Mouse (Mus musculus): Measurements from ENCODE around the gene Sfswap. TPM values are rescaled to one million over a fixed set of nuclear protein-coding genes. Genes with fewer than 3 reads are reported as not detected.
A peak's percentile ranks its signal among the peaks of the same experiment; 100 is the strongest.

Sfswap gene
- polyA plus RNA-seq, 1 experiment, result 29.1 TPM

GRCm38 (mm10) chr5:129581015-129581414 is 80.0 kb downstream of the Sfswap start:
- Histone ChIP-seq H3ac (ENCODE audit: control insufficient read depth, insufficient read length, low read depth) (no peak overlapping the region), H3K79me2 (ENCODE audit: control insufficient read depth, insufficient read depth) (no peaks in the 10 kb centered on the region), H3K79me3 (ENCODE audit: low read depth) (no peaks in the 10 kb centered on the region), H3K36me3 (ENCODE audit: control insufficient read depth, insufficient read depth) (no peaks in the 10 kb centered on the region), H3K4me3 (ENCODE audit: insufficient read depth, poor library complexity, severe bottlenecking) (no peak overlapping the region), H3K27me3 (ENCODE audit: control insufficient read depth, insufficient read depth, insufficient read length) (peaks cover 50% of the 10 kb centered on the region)
- no peak for TF ChIP-seq FOSL1 (IDR thresholded peaks at IDR 0.05; ENCODE audit: insufficient read depth, low read length, poor library complexity, severe bottlenecking)
- no peak for TF ChIP-seq CEBPB (IDR thresholded peaks at IDR 0.05; ENCODE audit: low read depth)
- no peak for TF ChIP-seq CTCF (IDR thresholded peaks at IDR 0.05; ENCODE audit: control insufficient read depth, insufficient read depth, insufficient read length)
- TF ChIP-seq USF1 (IDR thresholded peaks at IDR 0.05; ENCODE audit: low read depth), result no peak
- no peak for TF ChIP-seq MYOG (IDR thresholded peaks at IDR 0.05; ENCODE audit: control insufficient read depth, extremely low read depth, insufficient read length)
- TF ChIP-seq MAX (IDR thresholded peaks at IDR 0.05), result no peak
- no peak for TF ChIP-seq MYOD1 (IDR thresholded peaks at IDR 0.05; ENCODE audit: control insufficient read depth, insufficient read length, low read depth)

GRCm38 (mm10) chr5:129583331-129583730 is 82.3 kb downstream of the Sfswap start:
- Histone ChIP-seq H3K36me3 (ENCODE audit: control insufficient read depth, insufficient read depth) (no peaks in the 10 kb centered on the region), H3K4me3 (ENCODE audit: insufficient read depth, poor library complexity, severe bottlenecking) (no peak overlapping the region), H3K27me3 (ENCODE audit: control insufficient read depth, insufficient read depth, insufficient read length) (peaks cover 59% of the 10 kb centered on the region), H3K79me3 (ENCODE audit: low read depth) (no peaks in the 10 kb centered on the region), H3K79me2 (ENCODE audit: control insufficient read depth, insufficient read depth) (no peaks in the 10 kb centered on the region), H3ac (ENCODE audit: control insufficient read depth, insufficient read length, low read depth) (no peak overlapping the region)
- TF ChIP-seq USF1 (IDR thresholded peaks at IDR 0.05; ENCODE audit: low read depth) (no peak), FOSL1 (IDR thresholded peaks at IDR 0.05; ENCODE audit: insufficient read depth, low read length, poor library complexity, severe bottlenecking) (no peak), MAX (IDR thresholded peaks at IDR 0.05) (no peak), MYOD1 (IDR thresholded peaks at IDR 0.05; ENCODE audit: control insufficient read depth, insufficient read length, low read depth) (no peak), CEBPB (IDR thresholded peaks at IDR 0.05; ENCODE audit: low read depth) (no peak), CTCF (IDR thresholded peaks at IDR 0.05; ENCODE audit: control insufficient read depth, insufficient read depth, insufficient read length) (no peak), MYOG (IDR thresholded peaks at IDR 0.05; ENCODE audit: control insufficient read depth, extremely low read depth, insufficient read length) (no peak)

GRCm38 (mm10) chr5:129583761-129584582 is 83.0 kb downstream of the Sfswap start, which contains the start of gene Mmp17:
Gene Mmp17 (plus strand): TSS chr5:129584169.
- Histone ChIP-seq H3K27me3 (ENCODE audit: control insufficient read depth, insufficient read depth, insufficient read length) (peaks cover 61% of the 10 kb centered on the region), H3K79me2 (ENCODE audit: control insufficient read depth, insufficient read depth) (no peaks in the 10 kb centered on the region), H3K4me3 (ENCODE audit: insufficient read depth, poor library complexity, severe bottlenecking) (peak within 1 kb of the TSS; percentile 18), H3K79me3 (ENCODE audit: low read depth) (no peaks in the 10 kb centered on the region), H3ac (ENCODE audit: control insufficient read depth, insufficient read length, low read depth) (peak within 1 kb of the TSS; percentile 46), H3K36me3 (ENCODE audit: control insufficient read depth, insufficient read depth) (no peaks in the 10 kb centered on the region)
- peak; percentile 79 for TF ChIP-seq CTCF (IDR thresholded peaks at IDR 0.05; ENCODE audit: control insufficient read depth, insufficient read depth, insufficient read length)
- no peak for TF ChIP-seq MYOD1 (IDR thresholded peaks at IDR 0.05; ENCODE audit: control insufficient read depth, insufficient read length, low read depth)

GRCm38 (mm10) chr5:129584583-129585541 is 83.8 kb downstream of the Sfswap start:
- no peaks in the 10 kb centered on the region for H3K79me3 ChIP-seq (ENCODE audit: low read depth)
- TF ChIP-seq CTCF (IDR thresholded peaks at IDR 0.05; ENCODE audit: control insufficient read depth, insufficient read depth, insufficient read length), result peak; percentile 4
- no peak for TF ChIP-seq FOSL1 (IDR thresholded peaks at IDR 0.05; ENCODE audit: insufficient read depth, low read length, poor library complexity, severe bottlenecking)
- no peaks in the 10 kb centered on the region for H3K79me2 ChIP-seq (ENCODE audit: control insufficient read depth, insufficient read depth)

GRCm38 (mm10) chr5:129586016-129586415 is 85.0 kb downstream of the Sfswap start:
- Histone ChIP-seq H3ac (ENCODE audit: control insufficient read depth, insufficient read length, low read depth) (no peak overlapping the region), H3K27me3 (ENCODE audit: control insufficient read depth, insufficient read depth, insufficient read length) (peaks cover 74% of the 10 kb centered on the region), H3K4me3 (ENCODE audit: insufficient read depth, poor library complexity, severe bottlenecking) (no peak overlapping the region)

More at GRCm38 (mm10) chr5:129584583-129585541, 83.8 kb downstream of the Sfswap start:
- peak overlapping the region; percentile 38 for H3ac ChIP-seq (ENCODE audit: control insufficient read depth, insufficient read length, low read depth)
- H3K4me3 ChIP-seq (ENCODE audit: insufficient read depth, poor library complexity, severe bottlenecking), result no peak overlapping the region
- H3K27me3 ChIP-seq (ENCODE audit: control insufficient read depth, insufficient read depth, insufficient read length), result peaks cover 70% of the 10 kb centered on the region
- H3K36me3 ChIP-seq (ENCODE audit: control insufficient read depth, insufficient read depth), result no peaks in the 10 kb centered on the region

More at GRCm38 (mm10) chr5:129586016-129586415, 85.0 kb downstream of the Sfswap start:
- peak; percentile 82 for TF ChIP-seq CTCF (IDR thresholded peaks at IDR 0.05; ENCODE audit: control insufficient read depth, insufficient read depth, insufficient read length)
- TF ChIP-seq MYOD1 (IDR thresholded peaks at IDR 0.05; ENCODE audit: control insufficient read depth, insufficient read length, low read depth), result no peak
- Histone ChIP-seq H3K79me3 (ENCODE audit: low read depth) (no peaks in the 10 kb centered on the region), H3K79me2 (ENCODE audit: control insufficient read depth, insufficient read depth) (no peaks in the 10 kb centered on the region), H3K36me3 (ENCODE audit: control insufficient read depth, insufficient read depth) (no peaks in the 10 kb centered on the region)
